Comparison of ENCODE assay signal across 8 mouse cellular contexts in genomic region chr10:30600542-30600966, GRCm38 (mm10). TPM values are rescaled to one million over a fixed set of nuclear protein-coding genes. Genes with fewer than 3 reads are reported as not detected.
DNase-seq lines count a peak whose midpoint lies in the region; ATAC-seq and TF ChIP-seq lines count a peak whose summit lies in the region.

Gene Trmt11 (minus strand): TSS chr10:30600749.

- peak within 1 kb of the TSS; percentile 89 for H3K4me3 ChIP-seq in gastrocnemius, adult 2 months
- H3K4me3 ChIP-seq in hindbrain, postnatal 0 days (ENCODE audit: low read length) = peak within 1 kb of the TSS; percentile 90
- H3K4me3 ChIP-seq in megakaryocyte, embryonic 14.5 days (replicated peaks) = peak within 1 kb of the TSS; percentile 97

- no peaks in the 10 kb centered on the region for H3K9me3 ChIP-seq in hindbrain, postnatal 0 days (ENCODE audit: low read length)
- H3K9me3 ChIP-seq in megakaryocyte, embryonic 14.5 days = no peaks in the 10 kb centered on the region

- intact Hi-C loops in gastrocnemius, adult 2 months (cut with DNase I) = loop anchor here (2.0 to 5.0 kb wide), 2 partner anchors 16 to 212 kb away; no protein-coding TSS in a partner anchor

- H3K36me3 ChIP-seq in hindbrain, postnatal 0 days (ENCODE audit: insufficient read depth, low read length) = peaks cover 5% of the 10 kb centered on the region; the same call in 1 of the 2 replicates
- peaks cover 29% of the 10 kb centered on the region for H3K36me3 ChIP-seq in megakaryocyte, embryonic 14.5 days (replicated peaks; ENCODE audit: low read length)

- no peaks in the 10 kb centered on the region for H3K27me3 ChIP-seq in hindbrain, postnatal 0 days (ENCODE audit: insufficient read depth, low read length)
- no peaks in the 10 kb centered on the region for H3K27me3 ChIP-seq in megakaryocyte, embryonic 14.5 days (replicated peaks)

- H3K9ac ChIP-seq in hindbrain, postnatal 0 days (replicated peaks; ENCODE audit: low read length) = peak within 1 kb of the TSS; percentile 79

- no peak for TF ChIP-seq CTCF in gastrocnemius, adult 2 months (IDR thresholded peaks at IDR 0.05)
- TF ChIP-seq CTCF in hindbrain, postnatal 0 days (IDR thresholded peaks at IDR 0.05; ENCODE audit: low read depth) = no peak

- 1% methylated on average over 23 of the region's 28 CpGs for WGBS in hindbrain, postnatal 0 days

- peak within 1 kb of the TSS; percentile 96 for H3K27ac ChIP-seq in gastrocnemius, adult 2 months
- H3K27ac ChIP-seq in hindbrain, postnatal 0 days = peak within 1 kb of the TSS; percentile 83

- DNase-seq in WW6 (ENCODE audit: low read depth, low spot score) = peak; percentile 66
- peak; percentile 74 to 87 for DNase-seq in cerebellum, postnatal 4 days (ENCODE audit: low spot score in 2 of 2)
- peak; percentile 94 for DNase-seq in gastrocnemius, adult 2 months
- peak; percentile 95 for DNase-seq in hindbrain, postnatal 0 days (ENCODE audit: low spot score)
- DNase-seq in left cerebral cortex, adult 8-10 months (ENCODE audit: low spot score in 2 of 2) = peak; percentile 80 to 84
- DNase-seq in right cerebral cortex, postnatal 10 days (ENCODE audit: low spot score in 2 of 2) = peak; percentile 94 to 95
- DNase-seq in urinary bladder, postnatal 25 days (ENCODE audit: low spot score) = peak; percentile 89

- ATAC-seq in hindbrain, postnatal 0 days = peak; percentile 97

- H3K4me2 ChIP-seq in hindbrain, postnatal 0 days (ENCODE audit: low read depth, low read length) = peak within 1 kb of the TSS; percentile 62

- peaks cover 7% of the 10 kb centered on the region; the same call in 1 of the 2 replicates for H3K4me1 ChIP-seq in hindbrain, postnatal 0 days (ENCODE audit: insufficient read depth, low read length)
- peaks cover 36% of the 10 kb centered on the region for H3K4me1 ChIP-seq in megakaryocyte, embryonic 14.5 days

RNA-seq across cellular contexts. Expression of gene Trmt11, which starts in this region (rescaled TPM):
- total RNA-seq in gastrocnemius, adult 2 months (2021) = 1 to 10 TPM; 3.2 to 4.6 TPM
- 4.5 and 4.9 TPM in 2 replicates for total RNA-seq in hindbrain, postnatal 0 days (2014; rRNA removed)
- polyA plus RNA-seq in hindbrain, postnatal 0 days (2015; fragmentation: Nextera tagmentation; extraction: Ambion mirVana) = 16.7 and 20.0 TPM in 2 replicates
- total RNA-seq in left cerebral cortex, adult 8-10 months (2022) = 10 to 100 TPM in 2 of 4 experiments, 1 to 10 TPM in 2; 8.0 to 12.6 (median 10.3) TPM
- 1.6 TPM in 1 of 2 replicates, not detected in the other for polyA plus RNA-seq in megakaryocyte, embryonic 14.5 days (2012; ENCODE audit: insufficient read depth, low replicate concordance)

Comparison
In these comparisons a context has a peak if more than half of its experiments do, and no peak if none do; other contexts are left out.
1. Peak in every context shown above with its lines: DNase-seq, ATAC-seq, H3K4me3 ChIP-seq and H3K27ac ChIP-seq.